Mouse (Mus musculus) cerebellum, adult 2 months (tissue): Measurements from ENCODE around the gene Sox15. TPM values are rescaled to one million over a fixed set of nuclear protein-coding genes. Genes with fewer than 3 reads are reported as not detected.

Experiments used
- DNase-seq, 2 experiments: peaks; one replicate each; pipeline ENCODE4 v3.0.0; 2021
- H3K27ac ChIP-seq: fragments of 200-500 bp; 2 replicates; pipeline ENCODE4 v1.5.1; 2012; ENCODE audit warnings: low read length, control low read depth, inconsistent platforms; ENCODE audit not compliant: insufficient read depth
- H3K27me3 ChIP-seq: fragments of 200-500 bp; 2 replicates; pipeline ENCODE4 v1.6.1; 2012; ENCODE audit warnings: inconsistent platforms, mild to moderate bottlenecking, low read length, moderate library complexity; ENCODE audit not compliant: control insufficient read depth, insufficient read depth
- H3K4me1 ChIP-seq: fragments of 200-500 bp; 2 replicates; pipeline ENCODE4 v1.6.1; 2011; ENCODE audit warnings: low read length; ENCODE audit not compliant: control insufficient read depth, insufficient read depth
- H3K4me3 ChIP-seq: fragments of 200-500 bp; replicated peaks from 2 replicates; pipeline ENCODE3; 2011; ENCODE audit warnings: mild to moderate bottlenecking, low read depth, low read length, control low read depth; ENCODE audit not compliant: insufficient read depth
- CTCF ChIP-seq: fragments of 200-500 bp; IDR thresholded peaks from 2 replicates; pipeline ENCODE4 v1.5.1; 2011; ENCODE audit warnings: low read depth, mild to moderate bottlenecking, control low read depth, low read length, moderate library complexity, borderline replicate concordance; ENCODE audit not compliant: insufficient read depth
- POLR2A ChIP-seq: fragments of 200-500 bp; IDR thresholded peaks from 2 replicates; pipeline ENCODE4 v1.6.1; 2011; ENCODE audit warnings: low read length, control low read depth, borderline replicate concordance; ENCODE audit not compliant: insufficient read depth
- WGBS: fragments of 180-500 bp; shearing (Covaris S2); methylation state at CpG from one replicate; pipeline ENCODE4 v1.1.7; 2018; 5-methylcytosine and 5-hydroxymethylcytosine counted together
- polyA plus RNA-seq: library from polyadenylated mRNA; depleted of rRNA; stranded (reverse); fragments of >200 nt; gene quantifications from 2 replicates; pipeline ENCODE4 v1.2.3, GENCODE M21; 2012

Gene Sox15
- polyA plus RNA-seq, 1 experiment: not detected

DNA sequence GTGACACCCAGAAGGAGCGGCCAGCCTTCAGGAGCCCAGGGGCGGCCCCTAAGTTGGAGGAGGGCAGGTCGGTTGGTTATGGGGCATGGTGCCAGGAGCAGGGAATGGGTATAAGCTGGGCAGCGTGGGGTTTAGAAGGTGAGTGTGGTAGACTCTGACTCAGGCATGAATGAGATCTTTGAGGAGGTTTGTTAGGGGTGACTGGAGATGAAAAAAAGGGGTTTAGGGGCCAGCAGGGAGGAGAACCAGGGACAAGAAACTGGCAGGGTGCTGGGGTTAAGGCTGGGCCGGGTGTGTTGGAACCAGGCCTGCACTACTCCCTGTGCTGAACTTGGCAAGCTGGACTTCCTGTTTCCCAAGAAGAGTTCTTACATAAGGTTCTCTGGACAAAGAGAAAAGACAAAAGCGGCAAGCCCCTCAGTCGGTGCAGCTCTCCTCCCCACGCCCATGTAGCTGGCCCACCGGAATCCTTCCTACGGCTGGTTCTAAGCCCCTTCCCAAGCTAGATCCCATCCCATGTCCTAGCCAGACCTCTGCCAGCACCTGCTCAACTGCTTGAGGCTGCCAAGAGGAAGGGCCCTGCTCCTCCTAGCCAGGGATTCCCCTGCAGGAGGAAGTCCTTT is 30.5 kb downstream of the Sox15 start, which contains the start of gene Tnfsf13:
TSS of gene Tnfsf13 (minus strand) at position 259 of the 623 bp plus-strand sequence.
- TF ChIP-seq POLR2A (peak; percentile 51; the same call in 1 of the 2 replicates), CTCF (no peak)
- H3K27me3 ChIP-seq: no peaks in the 10 kb centered on the region
- DNase-seq: peak; percentile 89 to 92

GRCm38 (mm10) chr11:69686377-69686776 is 31.3 kb downstream of the Sox15 start:
- Histone ChIP-seq H3K4me3 (no peak overlapping the region), H3K27ac (peak overlapping the region; percentile 100; the same call in 1 of the 2 replicates), H3K27me3 (no peaks in the 10 kb centered on the region), H3K4me1 (peaks cover 36% of the 10 kb centered on the region)
- DNase-seq: peak; percentile 79 to 83
- TF ChIP-seq CTCF: no peak
- TF ChIP-seq POLR2A: no peak
- WGBS: 2% methylated on average over 4 of the region's 4 CpGs

More for the DNA sequence above, 30.5 kb downstream of the Sox15 start, which contains the start of gene Tnfsf13:
- H3K4me1 ChIP-seq: peaks cover 36% of the 10 kb centered on the region
- WGBS: 5% methylated on average over 10 of the region's 10 CpGs
- peak within 1 kb of the TSS; percentile 52 for H3K4me3 ChIP-seq
- H3K27ac ChIP-seq: peak within 1 kb of the TSS; percentile 100

DNA sequence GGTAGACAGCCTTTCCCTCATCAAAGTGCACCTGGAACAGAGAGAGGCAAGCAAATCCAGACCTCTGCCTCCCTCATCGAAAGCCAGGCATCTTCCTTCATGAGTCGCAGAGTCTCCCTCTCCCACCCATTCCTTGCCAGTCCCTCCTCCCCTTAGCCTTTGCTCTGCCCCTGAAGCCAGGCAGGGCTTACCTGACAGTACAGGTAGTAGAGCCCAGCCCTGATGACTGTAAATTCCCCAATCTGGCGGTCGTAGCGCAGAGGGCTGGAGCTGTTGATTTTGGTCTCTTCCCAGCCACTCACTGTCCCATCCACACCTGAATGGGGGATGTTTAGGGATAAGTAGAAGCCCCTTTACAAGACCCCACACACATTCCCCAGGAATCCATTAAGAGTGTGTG is 31.9 kb downstream of the Sox15 start:
- Histone ChIP-seq H3K4me3 (no peak overlapping the region), H3K27me3 (no peaks in the 10 kb centered on the region), H3K4me1 (peaks cover 36% of the 10 kb centered on the region), H3K27ac (peak overlapping the region; percentile 26)
- no peak for TF ChIP-seq CTCF
- no peak for TF ChIP-seq POLR2A
- peak in 1 of 2 experiments; percentile 11 for DNase-seq
- WGBS: 60% methylated on average over 5 of the region's 5 CpGs

DNA sequence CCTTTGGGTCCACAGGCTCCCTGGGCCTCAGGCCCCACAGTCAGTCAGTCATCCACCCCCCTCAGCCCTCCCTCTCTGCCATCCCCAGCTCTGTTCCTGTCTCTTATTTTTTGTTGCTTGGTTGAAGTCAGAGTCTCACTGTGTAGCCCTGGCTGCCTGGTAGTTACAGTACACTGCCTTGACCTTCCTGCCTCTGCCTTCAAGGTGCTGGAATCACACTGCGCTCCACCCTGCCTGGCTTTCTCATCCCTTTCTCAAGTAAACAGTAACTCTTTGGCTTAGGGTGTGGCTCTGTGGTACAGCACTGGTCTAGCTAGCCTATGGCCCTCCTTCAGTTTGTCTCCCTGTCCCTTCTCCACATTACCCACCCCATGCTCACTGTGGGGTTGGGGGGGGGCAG is 34.8 kb downstream of the Sox15 start:
- Histone ChIP-seq H3K27ac (no peak overlapping the region), H3K4me1 (peaks cover 22% of the 10 kb centered on the region), H3K27me3 (no peaks in the 10 kb centered on the region), H3K4me3 (no peak overlapping the region)
- DNase-seq: no peak
- TF ChIP-seq POLR2A (no peak), CTCF (no peak)
- WGBS: 100% methylated on average over 1 of the region's 1 CpGs

- H3K27ac ChIP-seq: no peak overlapping the region
- TF ChIP-seq CTCF: no peak
- TF ChIP-seq POLR2A: no peak
- H3K4me3 ChIP-seq: no peak overlapping the region
- DNase-seq: no peak
- 82% methylated on average over 9 of the region's 9 CpGs for whole genome bisulfite sequencing
- H3K27me3 ChIP-seq: no peaks in the 10 kb centered on the region
- peaks cover 5% of the 10 kb centered on the region; the same call in 1 of the 2 replicates for H3K4me1 ChIP-seq
Measured at GRCm38 (mm10) chr11:69692196-69692811, 37.2 kb downstream of the Sox15 start.

- 90% methylated on average over 6 of the region's 6 CpGs for WGBS
- no peak for TF ChIP-seq POLR2A
- TF ChIP-seq CTCF: no peak
Measured at GRCm38 (mm10) chr11:69692863-69693262, 37.7 kb downstream of the Sox15 start.

DNA sequence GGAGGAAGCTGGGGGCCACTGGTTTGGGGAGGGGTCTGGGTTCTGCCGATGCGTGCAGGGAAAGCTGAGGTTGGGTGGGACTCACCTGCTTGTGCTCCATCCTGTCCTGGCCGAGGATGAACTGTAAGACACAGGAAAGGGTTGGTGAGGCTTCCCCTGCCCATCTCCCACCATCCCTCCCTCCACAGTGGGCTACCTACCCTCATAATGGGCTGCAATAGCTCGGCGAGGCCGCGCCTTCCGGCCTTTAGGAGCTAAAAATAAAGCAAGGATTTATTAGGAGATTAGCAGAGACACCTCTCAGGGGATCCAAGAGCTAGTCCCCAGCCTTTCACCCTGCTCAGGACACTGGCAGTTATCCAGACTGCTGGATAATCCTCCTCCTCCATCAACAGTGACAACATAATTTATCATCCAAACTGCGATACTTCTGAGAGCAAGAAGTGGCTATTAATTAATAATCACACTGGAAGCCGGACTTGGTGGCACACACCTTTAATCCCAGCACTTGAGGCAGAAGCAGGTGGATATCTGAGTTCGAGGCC is 38.4 kb downstream of the Sox15 start:
- no peaks in the 10 kb centered on the region for H3K27me3 ChIP-seq
- WGBS: 62% methylated on average over 11 of the region's 11 CpGs
- TF ChIP-seq POLR2A: no peak
- TF ChIP-seq CTCF: no peak
- peaks cover 5% of the 10 kb centered on the region; the same call in 1 of the 2 replicates for H3K4me1 ChIP-seq
- DNase-seq: no peak
- no peak overlapping the region for H3K4me3 ChIP-seq
- H3K27ac ChIP-seq: no peak overlapping the region

More at GRCm38 (mm10) chr11:69692863-69693262, 37.7 kb downstream of the Sox15 start:
- Histone ChIP-seq H3K27ac (no peak overlapping the region), H3K4me1 (peaks cover 5% of the 10 kb centered on the region; the same call in 1 of the 2 replicates), H3K27me3 (no peaks in the 10 kb centered on the region), H3K4me3 (no peak overlapping the region)
- DNase-seq: no peak
